Mouse (Mus musculus) hindbrain, postnatal 0 days (tissue): Measurements from ENCODE around the gene Galt. TPM values are rescaled to one million over a fixed set of nuclear protein-coding genes. Genes with fewer than 3 reads are reported as not detected.

Experiments used
- ATAC-seq: fragments of 200-750 bp; cut with Nextera tagmentation; 2 replicates; pipeline ENCODE4 v1.8.0; 2017; ENCODE audit warnings: mild to moderate bottlenecking, moderate TSS enrichment, moderate library complexity
- DNase-seq: peaks from one replicate; pipeline ENCODE4 v3.0.0-alpha.2; 2015; ENCODE audit warnings: low spot score
- H3K27ac ChIP-seq: fragments of 300-500 bp; sonication (generic); 2 replicates; pipeline ENCODE4 v1.5.1; 2014; ENCODE audit warnings: mild to moderate bottlenecking
- H3K27me3 ChIP-seq: fragments of 300-500 bp; sonication (generic); 2 replicates; pipeline ENCODE4 v1.6.1; 2014; ENCODE audit warnings: low read length, mixed read lengths; ENCODE audit not compliant: insufficient read depth
- H3K36me3 ChIP-seq: fragments of 300-500 bp; sonication (generic); 2 replicates; pipeline ENCODE4 v1.6.1; 2014; ENCODE audit warnings: low read length, mixed read lengths; ENCODE audit not compliant: insufficient read depth
- H3K4me1 ChIP-seq: fragments of 300-500 bp; sonication (generic); 2 replicates; pipeline ENCODE4 v1.6.1; 2014; ENCODE audit warnings: antibody characterized with exemption, low read length, mixed read lengths; ENCODE audit not compliant: insufficient read depth
- H3K4me2 ChIP-seq: fragments of 300-500 bp; sonication (generic); 2 replicates; pipeline ENCODE4 v1.6.1; 2014; ENCODE audit warnings: low read depth, mild to moderate bottlenecking, low read length, moderate library complexity, mixed read lengths
- H3K4me3 ChIP-seq: fragments of 300-500 bp; sonication (generic); 2 replicates; pipeline ENCODE4 v1.5.1; 2014; ENCODE audit warnings: low read length
- H3K9ac ChIP-seq: fragments of 300-500 bp; sonication (generic); replicated peaks from 2 replicates; pipeline ENCODE4 v1.6.1; 2014; ENCODE audit warnings: mild to moderate bottlenecking, low read length, moderate library complexity, mixed read lengths
- H3K9me3 ChIP-seq: fragments of 300-500 bp; sonication (generic); 2 replicates; pipeline ENCODE4 v1.6.1; 2016; ENCODE audit warnings: low read length, mixed read lengths
- CTCF ChIP-seq: IDR thresholded peaks from 2 replicates; pipeline ENCODE4 v1.5.1; 2016; ENCODE audit warnings: antibody characterized with exemption, control low read depth, low read depth
- WGBS: fragments of 180-500 bp; shearing (Covaris S2); extraction: QIAGEN DNeasy Blood & Tissue Kit; methylation state at CpG from one replicate; pipeline ENCODE4 v1.1.7; 2014; 5-methylcytosine and 5-hydroxymethylcytosine counted together
- polyA plus RNA-seq: library from polyadenylated mRNA; unstranded; fragments of >200 nt; fragmentation: Nextera tagmentation; extraction: Ambion mirVana; gene quantifications from 2 replicates; pipeline ENCODE4 v1.2.1, GENCODE M21; 2015
- total RNA-seq: library from RNA; depleted of rRNA; stranded (reverse); fragments of >200 nt; gene quantifications from 2 replicates; pipeline ENCODE4 v1.2.3, GENCODE M21; 2014

Galt gene
- total and polyA plus RNA-seq, 2 experiments from 2014 or later, result 55.9 to 87.8 TPM

DNA sequence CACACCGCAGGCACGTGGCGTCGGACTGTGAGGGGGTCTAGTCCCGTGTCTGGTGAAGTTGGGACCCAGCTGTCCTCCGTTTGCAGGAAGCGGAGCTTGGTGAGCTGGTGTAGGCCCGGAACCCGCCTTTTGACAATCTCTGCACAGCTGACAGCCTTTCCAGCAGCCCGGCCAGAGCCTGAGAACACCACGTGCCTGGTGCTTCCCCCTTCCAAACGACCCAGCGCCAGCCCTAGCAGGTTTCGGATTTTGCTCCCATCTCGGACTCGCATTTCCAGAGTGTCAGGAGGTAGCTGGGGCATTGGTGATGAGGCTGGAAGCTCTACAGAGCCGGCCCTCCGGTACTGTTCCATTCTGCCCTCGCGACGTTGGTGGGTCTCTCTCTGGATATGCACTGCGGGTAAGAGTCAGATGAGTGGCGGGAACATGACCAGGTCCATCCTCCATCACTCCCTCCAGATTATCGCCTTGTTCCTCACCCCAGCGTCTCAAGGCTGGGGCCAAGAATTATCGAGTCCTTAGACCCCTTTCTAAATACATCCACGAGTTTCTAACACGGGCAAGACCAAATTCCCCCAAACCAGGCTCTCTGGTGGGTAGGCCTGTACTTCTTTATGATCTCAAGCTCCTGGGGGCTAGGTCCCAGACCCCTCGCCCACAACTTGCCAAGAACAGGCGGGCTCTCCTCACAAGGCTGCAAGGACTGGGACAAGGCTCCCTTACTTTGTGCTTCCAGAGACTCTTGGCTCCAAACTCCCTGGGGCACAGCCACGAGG is 42.4 kb upstream of the Galt start:
- peak overlapping the region; percentile 69 for H3K4me3 ChIP-seq
- TF ChIP-seq CTCF, result no peak
- ATAC-seq (peak; percentile 4; the same call in 1 of the 2 replicates), DNase-seq (peak; percentile 38)
- 32% methylated on average over 31 of the region's 31 CpGs for WGBS
- no peaks in the 10 kb centered on the region for H3K27me3 ChIP-seq
- peak overlapping the region; percentile 90 for H3K4me2 ChIP-seq
- peak overlapping the region; percentile 80 for H3K27ac ChIP-seq
- H3K9ac ChIP-seq, result peak overlapping the region; percentile 82
- H3K4me1 ChIP-seq, result peaks cover 10% of the 10 kb centered on the region; the same call in 1 of the 2 replicates
- peaks cover 7% of the 10 kb centered on the region; the same call in 1 of the 2 replicates for H3K36me3 ChIP-seq
- no peaks in the 10 kb centered on the region for H3K9me3 ChIP-seq

DNA sequence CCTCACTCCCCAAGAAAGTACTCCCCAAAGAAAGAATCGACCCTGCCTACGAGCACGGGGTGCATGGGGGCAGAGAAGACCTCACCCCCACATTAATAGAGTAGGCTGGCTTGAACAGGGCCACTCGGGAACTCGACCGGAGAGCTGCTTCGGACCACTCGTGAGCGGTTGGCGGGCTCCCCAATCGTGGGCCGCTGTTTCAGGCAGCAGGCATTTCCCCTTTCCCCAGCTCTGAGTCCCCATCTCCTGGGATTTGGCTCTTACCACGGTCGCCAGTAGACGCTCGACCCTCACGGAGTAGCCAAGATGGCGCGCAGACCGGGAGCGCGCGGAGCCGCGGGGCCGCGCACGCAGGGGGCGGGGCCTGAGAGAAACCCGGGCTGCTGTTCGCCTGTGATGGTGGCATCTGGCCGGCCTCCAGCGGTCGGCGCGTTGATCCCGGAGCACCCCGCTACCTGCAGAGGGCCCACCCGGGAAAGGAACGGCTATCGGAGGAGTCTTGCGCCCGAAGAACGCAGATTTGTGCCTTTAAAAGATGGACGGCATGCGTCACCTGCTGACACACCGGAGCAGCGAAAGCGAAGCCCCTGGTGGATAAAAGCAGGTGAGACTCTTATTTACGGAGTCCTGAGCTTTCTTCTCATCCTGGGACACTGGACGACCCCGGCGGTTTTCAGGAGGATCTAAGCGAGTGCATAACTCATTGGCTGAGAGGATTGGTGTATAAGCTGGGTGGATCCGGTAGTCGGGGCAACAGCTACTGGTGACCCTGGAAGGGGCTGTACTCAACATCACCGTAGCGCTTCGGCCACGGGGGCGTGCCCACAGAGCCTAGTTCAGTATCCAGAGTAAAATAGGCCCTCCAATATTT is 41.6 kb upstream of the Galt start, which contains the start of gene Rpp25l:
TSS of gene Rpp25l (minus strand) at position 338 of the 871 bp plus-strand sequence.
- peaks cover 14% of the 10 kb centered on the region; the same call in 1 of the 2 replicates for H3K36me3 ChIP-seq
- peak within 1 kb of the TSS; percentile 80 for H3K27ac ChIP-seq
- ATAC-seq, result peak; percentile 72
- H3K4me3 ChIP-seq, result peak within 1 kb of the TSS; percentile 69
- no peaks in the 10 kb centered on the region for H3K27me3 ChIP-seq
- H3K4me2 ChIP-seq, result peak within 1 kb of the TSS; percentile 90
- TF ChIP-seq CTCF, result peak; percentile 47
- DNase-seq, result peak; percentile 92
- under 1% methylated on average over 61 of the region's 61 CpGs for WGBS
- H3K4me1 ChIP-seq, result peaks cover 10% of the 10 kb centered on the region; the same call in 1 of the 2 replicates
- H3K9ac ChIP-seq, result peak within 1 kb of the TSS; percentile 82
- no peaks in the 10 kb centered on the region for H3K9me3 ChIP-seq

- DNase-seq (peak; percentile 90), ATAC-seq (peak; percentile 24; the same call in 1 of the 2 replicates)
- Histone ChIP-seq H3K27ac (0 out of 2 replicates have a peak overlapping the region, but pooled peaks have one; percentile 27), H3K9ac (no peak overlapping the region), H3K36me3 (peaks cover 20% of the 10 kb centered on the region), H3K4me2 (peak overlapping the region; percentile 90), H3K27me3 (no peaks in the 10 kb centered on the region), H3K4me1 (peaks cover 10% of the 10 kb centered on the region; the same call in 1 of the 2 replicates), H3K9me3 (no peaks in the 10 kb centered on the region), H3K4me3 (peak overlapping the region; percentile 69)
- WGBS, result 11% methylated on average over 8 of the region's 8 CpGs
- peak; percentile 89 for TF ChIP-seq CTCF
Observed at GRCm38 (mm10) chr4:41714276-41714675, 40.8 kb upstream of the Galt start.

- TF ChIP-seq CTCF, result no peak
- Histone ChIP-seq H3K36me3 (peaks cover 25% of the 10 kb centered on the region), H3K9ac (no peak overlapping the region), H3K9me3 (no peaks in the 10 kb centered on the region), H3K4me2 (no peak overlapping the region), H3K27ac (no peak overlapping the region), H3K4me3 (no peak overlapping the region), H3K27me3 (no peaks in the 10 kb centered on the region), H3K4me1 (peaks cover 10% of the 10 kb centered on the region; the same call in 1 of the 2 replicates)
- ATAC-seq, result no peak
- 75% methylated on average over 8 of the region's 8 CpGs for WGBS
- no peak for DNase-seq
Observed at GRCm38 (mm10) chr4:41715082-41715481, 39.9 kb upstream of the Galt start.

DNA sequence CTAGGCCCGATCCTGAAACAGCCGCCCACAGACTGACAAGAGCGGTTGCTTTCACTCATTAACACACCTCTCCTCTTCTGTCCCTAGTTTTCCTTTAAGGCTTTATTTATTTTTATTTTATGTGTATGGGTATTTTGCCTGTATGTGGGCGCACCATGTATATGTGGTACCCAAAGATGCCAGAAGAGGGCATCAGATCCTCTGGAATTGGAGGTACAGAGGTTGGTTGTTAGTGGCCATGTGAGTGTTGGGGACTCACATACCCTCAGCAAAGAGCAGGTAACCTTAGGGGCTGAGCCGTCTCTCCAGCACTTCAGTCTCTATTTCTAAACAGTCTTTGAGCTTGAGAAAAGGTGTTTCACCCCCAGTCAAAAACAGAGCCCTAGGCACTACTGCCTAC is 39.4 kb upstream of the Galt start:
- Histone ChIP-seq H3K4me1 (peaks cover 10% of the 10 kb centered on the region; the same call in 1 of the 2 replicates), H3K4me3 (no peak overlapping the region), H3K27me3 (no peaks in the 10 kb centered on the region), H3K27ac (no peak overlapping the region), H3K36me3 (peaks cover 28% of the 10 kb centered on the region), H3K9ac (no peak overlapping the region), H3K9me3 (no peaks in the 10 kb centered on the region), H3K4me2 (no peak overlapping the region)
- DNase-seq (peak; percentile 67), ATAC-seq (no peak)
- 84% methylated on average over 5 of the region's 5 CpGs for WGBS
- peak; percentile 73 for TF ChIP-seq CTCF

- H3K36me3 ChIP-seq, result peaks cover 29% of the 10 kb centered on the region
- no peaks in the 10 kb centered on the region for H3K27me3 ChIP-seq
- no peak for DNase-seq
- H3K9me3 ChIP-seq, result no peaks in the 10 kb centered on the region
- H3K4me1 ChIP-seq, result peaks cover 10% of the 10 kb centered on the region; the same call in 1 of the 2 replicates
- no peak for ATAC-seq
- no peak for TF ChIP-seq CTCF
- H3K4me2 ChIP-seq, result no peak overlapping the region
- H3K4me3 ChIP-seq, result no peak overlapping the region
- 49% methylated on average over 6 of the region's 6 CpGs for WGBS
- no peak overlapping the region for H3K9ac ChIP-seq
- H3K27ac ChIP-seq, result no peak overlapping the region
Observed at GRCm38 (mm10) chr4:41716834-41717233, 38.2 kb upstream of the Galt start.
